Mouse (Mus musculus) yolk sac, embryonic 10.5 days (tissue): ENCODE measurements around the gene Gm45140.

Experiments
- DNase-seq: peaks from one replicate; pipeline ENCODE4 v3.0.0-alpha.2; 2017; ENCODE audit warnings: low spot score

The Gm45140 gene

GRCm38 (mm10) chr6:87739898-87740297 lies 95.7 kb downstream of the Gm45140 start:
- DNase-seq: no peak
